Comparison of ENCODE assay signal across 18 mouse cellular contexts in the genomic region with DNA sequence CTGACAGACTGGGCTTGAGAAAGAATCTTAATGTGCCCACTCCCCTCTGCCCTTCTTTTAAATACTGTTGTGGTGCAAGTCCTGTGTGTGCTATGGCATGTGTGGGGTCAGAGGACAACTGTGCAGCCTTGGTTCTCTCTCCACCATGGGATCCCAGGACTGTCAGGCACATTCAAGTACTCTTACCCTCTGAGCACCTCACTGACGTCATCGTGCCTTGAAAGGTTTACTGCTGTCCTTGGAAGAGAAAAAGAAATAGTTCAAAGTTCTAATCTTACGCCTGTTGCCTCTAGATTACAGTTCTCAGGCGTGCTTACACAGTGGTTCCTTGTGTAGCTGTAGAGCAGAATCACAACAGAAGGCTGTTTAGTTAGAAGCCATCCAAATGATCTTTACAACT. TPM values are rescaled to one million over a fixed set of nuclear protein-coding genes. Genes with fewer than 3 reads are reported as not detected.
"Had no signal": no experiment of that assay in that cellular context is flagged by ENCODE, and none has a peak within 500 bp of the region (broad histone marks: within the 10 kb centered on the region; RNA-seq: fewer than 3 reads in every experiment).

No protein-coding gene starts in this region.

- H3K27ac ChIP-seq: limb, embryonic 10.5 days; liver, embryonic 15.5 days; midbrain, embryonic 13.5 days; neural tube, embryonic 15.5 days had no signal

- H3K9me3 ChIP-seq: limb, embryonic 10.5 days; liver, embryonic 15.5 days; midbrain, embryonic 13.5 days; neural tube, embryonic 15.5 days had no signal

- H3K27me3 ChIP-seq: liver, embryonic 15.5 days; midbrain, embryonic 13.5 days; neural tube, embryonic 15.5 days had no signal

- H3K4me2 ChIP-seq: liver, embryonic 11.5 days; liver, embryonic 15.5 days; midbrain, embryonic 13.5 days; neural tube, embryonic 15.5 days had no signal

- H3K9ac ChIP-seq: liver, embryonic 15.5 days; midbrain, embryonic 13.5 days; neural tube, embryonic 15.5 days had no signal

- H3K4me1 ChIP-seq: limb, embryonic 10.5 days; liver, embryonic 15.5 days; midbrain, embryonic 13.5 days; neural tube, embryonic 15.5 days had no signal

- H3K4me3 ChIP-seq: limb, embryonic 10.5 days; liver, embryonic 15.5 days; midbrain, embryonic 13.5 days; myocyte; neural tube, embryonic 15.5 days had no signal

- DNase-seq: kidney, adult 11 months; kidney, postnatal 14 days; lung, adult 2 months; lung, postnatal 36 days; right cerebral cortex, adult 18-20 months; right cerebral cortex, postnatal 25 days; thymus, postnatal 36 days had no signal

- ATAC-seq: lung, postnatal 0 days; midbrain, embryonic 13.5 days had no signal

RNA-seq across cellular contexts. Expression of gene Camp, which starts 36.8 kb away (rescaled TPM):
- total RNA-seq: layer of hippocampus, adult 8-10 months; layer of hippocampus, postnatal 14 days; left cerebral cortex, postnatal 10 days; midbrain, postnatal 0 days had no signal
- polyA plus RNA-seq: limb, embryonic 10.5 days; myocyte had no signal
